Mouse (Mus musculus) urinary bladder, postnatal 36 days (tissue): ENCODE results near the gene Cpa3.

Experiments used
- DNase-seq, 2 experiments: peaks; one replicate each; pipeline ENCODE4 v3.0.0; 2022; ENCODE audit warnings: low spot score in 2 of 2, mixed read lengths in 1 of 2

Cpa3 gene

DNA sequence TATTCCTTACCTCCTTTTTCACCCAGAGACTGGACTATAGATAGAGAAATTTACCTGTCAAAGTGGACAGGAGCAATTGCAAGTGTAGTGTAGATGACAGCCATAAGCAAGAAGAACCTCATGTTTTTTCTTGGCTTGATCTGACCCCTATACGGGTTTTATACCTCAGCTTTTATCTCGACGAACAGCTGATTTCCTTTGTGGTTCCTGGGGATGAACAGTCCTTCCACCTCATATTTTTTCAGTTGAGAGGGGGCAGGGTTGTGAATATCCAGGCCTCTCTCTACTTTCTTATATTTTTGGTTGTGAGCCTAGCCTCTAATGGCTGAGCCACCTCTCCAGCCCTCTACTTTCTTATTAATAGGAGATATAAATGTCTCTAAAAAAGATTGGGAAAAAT, at the start of gene Cpa3:
Cpa3 (minus strand) TSS at position 132 of the 400 bp plus-strand sequence.
- no peak for DNase-seq

DNA sequence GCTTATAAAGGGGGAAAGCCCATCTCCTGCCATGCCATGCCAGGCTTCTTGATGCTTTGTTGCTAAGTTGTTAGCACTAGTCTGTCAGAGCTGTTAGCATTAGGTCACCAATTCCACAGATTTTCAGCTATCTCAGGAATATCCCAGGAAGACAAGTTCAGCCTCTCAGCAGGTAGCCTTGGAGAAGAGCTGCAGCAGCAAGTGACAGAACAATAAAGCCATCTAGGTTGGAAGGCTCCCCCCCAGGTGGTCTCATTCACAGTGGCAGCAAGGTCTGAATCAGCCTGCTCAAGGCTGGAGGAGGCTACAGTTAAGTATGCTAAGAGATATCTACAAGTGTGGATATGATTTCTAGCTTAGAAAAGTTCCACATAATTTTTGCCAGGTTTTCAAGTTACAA, 49.4 kb upstream of the Cpa3 start:
- no peak for DNase-seq

DNA sequence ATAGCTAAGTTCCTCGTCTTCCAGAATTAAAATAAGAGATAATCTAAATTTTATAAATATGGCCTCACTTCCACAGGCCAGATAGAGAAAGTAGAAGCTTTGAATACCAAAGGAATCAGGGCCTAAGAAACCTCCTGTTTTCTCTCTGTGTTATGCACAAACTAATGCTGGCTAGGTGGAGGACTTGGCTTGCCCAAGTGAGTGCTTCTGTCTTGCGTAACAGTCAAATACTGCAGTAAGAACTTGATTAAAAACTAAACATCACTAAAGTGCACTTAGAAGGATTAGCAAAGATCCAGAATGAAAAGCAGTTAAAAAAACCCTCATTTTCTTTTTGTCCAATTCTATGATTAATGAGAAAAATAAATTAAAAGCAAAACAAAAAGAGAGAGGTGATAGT, 46.8 kb upstream of the Cpa3 start:
- no peak for DNase-seq

GRCm38 (mm10) chr3:20281796-20282195, 39.8 kb upstream of the Cpa3 start:
- no peak for DNase-seq

DNA sequence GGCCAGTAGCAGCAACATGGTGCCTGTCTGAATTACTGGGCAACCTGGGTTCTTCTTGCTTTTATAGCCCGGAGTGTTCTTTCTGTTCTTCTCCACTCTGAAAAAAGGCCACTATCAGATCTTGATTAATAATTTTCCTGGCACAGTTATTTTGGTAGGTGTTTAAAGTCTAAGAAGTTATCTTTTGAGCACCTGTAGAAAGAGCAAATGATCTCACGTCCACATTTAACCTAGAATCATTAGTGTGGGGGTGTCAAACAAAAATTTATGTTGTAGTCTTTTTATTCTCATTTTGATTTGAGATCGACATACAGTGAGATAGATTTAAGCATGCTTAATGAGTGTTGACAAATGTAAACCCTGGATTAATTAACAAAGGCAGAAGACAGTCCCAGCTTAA, 33.7 kb upstream of the Cpa3 start, which contains the start of gene Cpb1:
Cpb1 (minus strand) TSS at position 101 of the 400 bp plus-strand sequence.
- no peak for DNase-seq

GRCm38 (mm10) chr3:20254566-20255479, 12.8 kb upstream of the Cpa3 start:
- DNase-seq: no peak

DNA sequence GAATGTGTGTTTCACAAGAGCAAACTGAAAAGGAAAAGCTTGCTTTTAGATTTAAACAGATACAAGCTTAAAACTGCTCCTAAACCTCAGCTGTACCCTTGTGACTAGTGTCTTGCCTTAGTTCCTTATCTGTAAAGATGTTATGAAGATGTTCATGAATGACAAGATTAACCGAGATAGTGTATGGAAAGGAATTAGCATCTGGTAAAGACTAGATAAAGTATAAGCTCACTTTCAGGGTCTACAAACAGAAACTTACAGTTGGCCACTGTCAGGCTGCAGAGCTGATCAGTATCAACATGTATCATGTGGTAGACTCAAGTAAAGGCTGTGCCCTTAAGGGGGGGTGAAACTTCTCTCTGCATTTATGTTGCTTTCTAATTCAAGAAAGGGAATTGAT, 1.9 kb upstream of the Cpa3 start:
- no peak for DNase-seq

GRCm38 (mm10) chr3:20239741-20240140, 2.2 kb downstream of the Cpa3 start:
- no peak for DNase-seq

- DNase-seq: no peak
These were observed 5.0 kb downstream of the Cpa3 start for GRCm38 (mm10) chr3:20236965-20237364.

- no peak for DNase-seq
These were observed 13.0 kb downstream of the Cpa3 start for GRCm38 (mm10) chr3:20229027-20229426.

DNA sequence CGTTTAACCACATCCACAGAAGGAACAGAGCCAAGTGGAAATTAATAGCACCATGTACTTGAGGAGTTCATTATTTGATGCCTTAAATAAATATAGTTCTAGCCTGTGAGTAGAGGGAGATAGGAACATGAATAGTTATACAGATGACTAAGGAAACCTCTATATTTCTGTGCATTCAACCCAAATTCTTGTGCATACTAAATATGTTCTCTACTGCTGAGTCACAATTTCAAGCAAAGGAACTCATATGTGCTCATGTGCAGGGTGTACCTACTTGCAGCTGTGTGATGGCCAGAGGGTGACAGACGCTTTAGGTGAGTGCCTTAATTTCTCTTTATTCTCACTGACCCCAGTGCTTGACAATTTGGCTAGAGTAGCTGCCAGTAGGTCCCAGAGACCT, 16.6 kb downstream of the Cpa3 start:
- no peak for DNase-seq

GRCm38 (mm10) chr3:20222926-20223698, 18.9 kb downstream of the Cpa3 start:
- DNase-seq: no peak

DNA sequence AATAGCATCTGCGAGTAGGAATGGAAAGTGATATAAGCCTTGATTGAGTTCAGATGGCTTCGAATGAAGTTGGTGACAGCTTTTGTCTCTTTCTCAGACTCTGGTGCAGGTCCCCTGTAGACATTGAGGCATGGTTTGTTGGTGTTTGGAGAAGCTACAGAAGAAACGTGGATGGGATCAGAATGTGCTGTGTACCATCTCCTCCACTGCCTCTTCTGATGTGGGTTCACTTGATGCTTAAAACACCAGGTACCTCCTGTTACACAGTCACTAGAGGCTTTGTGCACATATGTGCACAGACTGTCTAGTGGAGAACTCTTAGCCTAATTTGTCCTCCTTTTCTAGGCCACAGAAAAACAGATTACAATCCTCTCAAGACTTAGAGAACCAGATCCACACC, 19.8 kb downstream of the Cpa3 start:
- DNase-seq: no peak

DNA sequence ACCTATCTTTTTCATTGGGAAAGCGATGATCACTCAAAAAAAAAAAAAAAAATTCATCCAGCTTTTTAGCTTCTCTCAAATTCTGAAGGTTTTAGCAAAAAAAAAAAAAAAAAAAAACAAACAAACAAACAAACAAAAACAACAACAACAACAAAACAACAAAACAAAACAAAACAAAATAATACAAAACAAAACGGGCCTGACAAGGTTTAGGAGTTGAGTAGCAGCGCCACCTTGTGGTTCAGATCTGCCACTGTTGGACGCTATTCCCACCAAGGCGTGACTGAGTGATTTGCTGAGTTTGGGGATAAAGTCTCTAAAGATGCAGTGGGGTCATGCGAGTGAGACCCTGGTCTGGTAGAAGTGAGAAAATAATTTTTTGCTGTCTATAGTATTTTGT, 43.1 kb downstream of the Cpa3 start:
- peak; percentile 6 to 41 for DNase-seq

- DNase-seq: peak in 1 of 2 experiments; percentile 20
These were observed 44.1 kb downstream of the Cpa3 start for GRCm38 (mm10) chr3:20197878-20198277.

DNA sequence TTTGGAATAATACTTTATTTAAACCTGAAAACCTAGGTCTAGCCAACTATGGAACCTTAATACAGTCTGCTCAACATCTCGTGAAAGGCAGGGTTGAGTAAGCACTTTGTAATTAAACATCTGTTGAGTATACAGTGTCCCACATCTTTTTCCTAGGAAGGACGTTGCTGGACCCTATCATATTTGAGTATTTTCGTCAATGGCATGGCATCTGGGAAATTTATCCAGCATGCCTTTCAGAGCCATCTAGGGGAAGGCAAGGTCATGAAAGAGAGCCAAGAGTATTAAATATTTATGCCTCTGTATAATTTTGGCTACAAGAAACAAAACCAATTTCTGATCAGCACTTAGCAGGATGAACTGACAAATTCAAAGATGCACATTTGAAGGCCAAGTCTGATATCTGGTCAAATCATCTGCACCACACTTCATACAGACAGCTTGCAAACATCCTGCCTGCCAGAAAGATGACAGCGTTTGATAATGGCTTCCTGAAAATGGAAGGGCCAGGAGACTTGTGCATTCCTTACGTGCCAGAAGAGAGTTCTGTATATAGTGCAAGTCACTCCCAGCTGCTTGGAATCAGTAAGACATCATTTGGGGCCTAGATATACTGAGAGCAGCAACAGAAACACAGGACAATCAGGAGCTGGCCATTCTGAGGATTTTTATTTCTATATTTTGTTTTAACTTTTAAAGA, 52.9 kb downstream of the Cpa3 start:
- DNase-seq: no peak

GRCm38 (mm10) chr3:20172394-20172793, 69.6 kb downstream of the Cpa3 start:
- DNase-seq: no peak

GRCm38 (mm10) chr3:20167487-20167886, 74.5 kb downstream of the Cpa3 start:
- DNase-seq: no peak
